Mouse (Mus musculus) CH12F3 (cell line): ENCODE measurements at regions not wholly inside any gene's neighbourhood (a gene's known extent, or its start where the extent isn't known, plus 50 kb on each side); places are given as distances from the start of the nearest gene placed in this dataset.
"Not testable (repeated sequence)": the region's sequence is repeated elsewhere in the genome, so short reads cannot be mapped to it uniquely, and the experiment has no call there.

Source experiments
- in situ Hi-C: fragments of 300-500 bp; cut with MboI; formaldehyde crosslinking; loops from 2 replicates; pipeline ENCODE4 v1.14.3; 2020; ENCODE audit warnings: low sequenced_read_pairs

GRCm38 (mm10) chr12:39621266-39621665, 416.6 kb downstream of the Arl4a start:
- in situ Hi-C loops, result no loop called here

GRCm38 (mm10) chr12:39605289-39605688, 432.5 kb downstream of the Arl4a start:
- in situ Hi-C loops, result no loop called here

DNA sequence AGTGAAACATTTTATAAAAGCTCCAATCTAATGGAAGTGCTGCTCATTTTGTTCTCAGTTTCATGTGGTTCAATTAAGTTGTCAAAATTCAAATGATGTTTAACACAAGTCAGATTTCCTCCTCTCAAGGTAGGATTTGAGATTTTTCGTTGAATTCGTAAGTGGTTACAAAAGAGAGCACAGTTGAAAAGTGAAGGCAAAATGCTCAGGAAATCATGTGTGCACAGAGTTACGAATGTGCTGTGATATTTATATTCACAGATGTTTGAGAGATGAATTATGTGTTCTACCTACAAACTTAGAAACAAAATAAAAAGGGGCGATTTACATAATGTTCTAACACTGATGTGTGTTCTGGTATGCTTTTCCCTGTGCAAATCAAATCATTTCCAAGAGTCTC, 433.1 kb downstream of the Arl4a start:
- in situ Hi-C loops, result no loop called here

- in situ Hi-C loops, result no loop called here
Measured at GRCm38 (mm10) chr12:39594726-39595125, 443.1 kb downstream of the Arl4a start.

GRCm38 (mm10) chr12:39593781-39594180, 444.0 kb downstream of the Arl4a start:
- in situ Hi-C loops, result not testable (repeated sequence)

- in situ Hi-C loops, result no loop called here
Measured at GRCm38 (mm10) chr12:39587204-39587909, 450.5 kb downstream of the Arl4a start.

DNA sequence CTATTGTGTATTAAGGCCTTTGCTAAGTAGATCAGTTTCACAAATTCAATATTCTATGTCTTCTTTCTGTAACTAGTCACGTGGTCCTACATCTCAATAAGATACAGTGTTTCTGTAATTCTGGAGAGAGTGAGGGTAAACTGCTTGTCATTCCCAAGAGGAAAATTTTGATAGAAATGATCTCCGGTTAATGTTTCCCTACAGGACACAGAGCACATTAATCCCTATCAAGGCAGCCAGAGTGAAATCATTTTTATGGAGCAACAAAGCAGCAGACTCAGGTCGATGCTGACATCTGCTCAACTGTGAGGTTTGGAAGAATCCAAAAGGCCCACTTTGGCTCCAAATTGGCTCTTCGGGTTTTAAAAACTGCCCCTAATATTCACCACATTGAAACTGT, 451.7 kb downstream of the Arl4a start:
- in situ Hi-C loops, result no loop called here

DNA sequence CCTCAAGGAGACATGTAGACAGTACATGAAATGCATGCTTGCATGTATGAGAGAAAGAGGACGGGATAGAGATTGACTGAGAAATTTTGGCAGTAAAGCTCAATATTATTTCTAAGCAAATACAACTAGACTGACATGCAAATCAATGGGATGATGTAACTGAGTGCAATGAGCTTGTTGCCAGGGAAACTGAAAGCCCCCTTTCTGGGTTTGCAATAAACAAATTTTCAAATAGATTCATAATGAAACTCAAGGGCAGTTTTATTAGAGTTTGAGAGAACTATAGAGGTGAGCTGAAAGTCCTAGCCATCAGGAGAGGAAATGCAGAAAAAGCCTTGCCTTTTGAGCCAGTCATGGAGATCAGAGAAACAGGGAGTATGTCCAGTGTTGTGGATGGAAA, 460.2 kb downstream of the Arl4a start:
- in situ Hi-C loops, result no loop called here

GRCm38 (mm10) chr12:39572802-39573201, 465.0 kb downstream of the Arl4a start:
- in situ Hi-C loops, result no loop called here

- in situ Hi-C loops, result no loop called here
Measured at GRCm38 (mm10) chr12:39572147-39572546, 465.7 kb downstream of the Arl4a start.

DNA sequence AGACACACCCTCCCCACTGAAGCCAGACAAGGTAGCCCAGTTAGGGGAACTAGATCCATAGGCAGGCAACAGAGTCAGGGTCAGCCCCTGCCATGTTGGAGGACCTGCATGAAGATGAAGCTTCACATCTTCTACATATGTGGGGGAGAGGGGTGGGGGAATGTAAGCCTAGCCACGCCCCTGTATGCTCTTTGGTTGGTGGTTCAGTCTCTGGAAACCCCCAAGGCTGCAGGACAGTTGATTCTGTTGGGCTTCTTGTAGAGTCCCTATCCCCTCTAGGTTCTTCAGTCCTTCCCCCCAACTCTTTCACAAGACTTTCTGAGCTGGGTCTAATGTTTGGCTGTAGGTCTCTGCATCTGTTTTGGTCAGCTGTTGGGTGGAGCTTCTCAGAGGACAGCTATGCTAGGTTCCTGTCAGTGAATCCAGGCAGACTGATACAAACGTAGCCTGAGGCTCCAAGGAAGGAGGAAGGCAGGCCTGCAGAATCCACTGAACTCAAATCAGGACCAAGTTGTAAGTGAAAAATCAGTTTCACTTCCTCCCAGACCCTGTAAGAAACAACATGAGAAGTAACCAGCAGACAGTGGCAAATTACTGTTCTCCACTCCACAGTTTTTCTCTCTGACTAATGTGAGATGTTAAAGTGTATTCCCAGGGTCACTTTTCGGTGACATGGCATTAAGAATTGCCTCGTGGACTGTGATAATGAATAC, 476.9 kb downstream of the Arl4a start:
- in situ Hi-C loops, result no loop called here

DNA sequence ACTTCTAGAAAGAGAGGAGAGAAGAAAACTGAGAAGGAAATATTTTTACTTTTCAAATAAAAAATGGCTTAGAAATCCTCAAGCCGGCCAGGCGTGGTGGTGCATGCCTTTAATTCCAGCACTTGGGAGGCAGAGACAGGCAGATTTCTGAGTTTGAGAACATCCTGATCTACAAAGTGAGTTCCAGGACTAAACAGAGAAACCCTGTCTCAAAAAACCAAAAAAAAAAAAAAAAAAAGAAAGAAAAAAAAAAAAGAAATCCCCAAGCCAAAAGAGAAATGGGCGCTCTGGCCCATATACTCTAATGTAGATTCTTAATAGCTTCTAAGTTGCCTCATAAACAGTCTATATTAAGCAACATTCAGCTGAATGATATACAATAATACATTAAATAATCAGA, 479.3 kb downstream of the Arl4a start:
- in situ Hi-C loops, result no loop called here

DNA sequence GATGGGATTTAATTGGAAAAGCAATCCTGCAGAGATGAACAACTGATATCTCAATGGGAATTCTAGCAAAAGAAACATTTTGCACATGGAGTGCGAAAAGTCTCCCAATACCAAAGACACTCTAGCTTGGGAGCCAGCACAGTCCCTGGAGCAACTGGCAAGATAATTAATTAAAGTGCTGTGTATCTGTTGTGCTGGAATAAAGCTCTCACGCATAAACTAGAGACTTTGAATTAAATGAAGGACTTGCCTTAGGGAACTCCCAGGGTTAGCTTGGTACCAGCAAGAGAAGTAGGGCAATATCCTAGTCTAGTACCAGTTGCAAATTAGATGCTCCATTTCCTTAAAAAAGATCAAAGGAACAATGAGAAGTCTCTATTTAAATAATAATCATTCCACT, 501.5 kb downstream of the Arl4a start:
- in situ Hi-C loops, result no loop called here

DNA sequence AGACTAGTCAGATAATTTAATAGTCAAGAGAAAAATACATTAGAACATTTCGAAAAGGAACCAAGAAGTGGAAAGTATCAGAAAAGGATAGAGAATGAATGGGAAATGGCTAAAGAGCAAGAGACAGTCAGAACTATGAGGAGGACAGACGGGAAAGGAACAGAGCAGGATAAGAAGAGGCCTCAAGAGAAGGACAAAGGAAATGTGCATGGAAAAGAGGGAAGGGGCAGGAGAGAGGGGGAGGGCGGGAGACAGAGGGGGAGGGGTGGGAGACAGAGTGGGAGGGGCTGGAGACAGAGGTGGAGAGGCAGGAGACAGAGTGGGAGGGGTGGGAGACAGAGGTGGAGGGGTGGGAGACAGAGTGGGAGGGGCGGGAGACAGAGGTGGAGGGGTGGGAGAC, 509.7 kb downstream of the Arl4a start:
- in situ Hi-C loops, result no loop called here

GRCm38 (mm10) chr12:39527216-39527600, 510.6 kb downstream of the Arl4a start:
- in situ Hi-C loops, result no loop called here

GRCm38 (mm10) chr12:39526535-39527215, 511.1 kb downstream of the Arl4a start:
- in situ Hi-C loops, result no loop called here

GRCm38 (mm10) chr12:39515690-39516089, 522.1 kb downstream of the Arl4a start:
- in situ Hi-C loops, result loop anchor here (10.0 to 25.0 kb wide), 2 partner anchors 519 to 647 kb away; partner anchors contain the start of gene Arl4a

DNA sequence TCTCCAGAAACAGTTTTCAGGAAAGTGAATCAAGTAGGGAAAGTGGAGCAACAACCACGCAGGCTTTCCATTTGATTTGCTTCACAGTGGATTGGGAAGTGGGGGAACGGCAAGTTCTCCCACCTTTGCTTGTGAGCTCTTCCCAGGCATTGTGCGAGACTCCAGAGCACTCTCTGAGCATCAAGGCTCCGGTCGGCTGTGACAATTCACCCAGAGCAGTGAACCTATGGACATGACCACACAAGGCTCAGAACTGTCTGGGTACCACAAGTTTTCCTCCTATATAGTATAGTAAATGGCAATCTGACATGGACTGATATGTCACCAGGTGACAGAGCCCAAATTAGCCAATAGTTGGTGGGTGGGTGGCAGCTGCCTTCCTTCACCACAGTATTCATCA, 527.0 kb downstream of the Arl4a start:
- in situ Hi-C loops, result loop anchor here (10.0 to 25.0 kb wide), 2 partner anchors 524 to 651 kb away; partner anchors contain the start of gene Arl4a

GRCm38 (mm10) chr12:39510073-39510812, 527.6 kb downstream of the Arl4a start:
- in situ Hi-C loops, result loop anchor here (10.0 to 25.0 kb wide), 2 partner anchors 525 to 652 kb away; partner anchors contain the start of gene Arl4a

DNA sequence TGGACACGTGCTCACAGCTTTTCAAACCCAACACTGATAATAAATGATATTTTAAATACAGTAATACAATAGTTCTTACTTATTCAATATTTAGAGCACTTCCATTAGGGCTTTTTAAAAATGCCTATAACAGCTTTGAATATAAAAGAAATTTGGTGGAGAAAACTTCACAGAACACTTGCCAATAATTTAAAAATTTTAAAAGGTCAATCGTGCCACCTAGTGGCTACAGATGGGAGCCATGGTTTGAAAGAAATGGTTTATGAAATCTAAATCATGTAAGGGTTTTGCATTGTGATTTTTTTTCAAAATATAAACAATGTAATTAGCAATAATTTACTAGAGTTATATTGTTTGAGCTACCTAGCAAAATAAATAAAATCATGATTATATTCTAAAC, 541.6 kb downstream of the Arl4a start:
- in situ Hi-C loops, result loop anchor here (25.0 kb wide), 2 partner anchors 1159 to 1359 kb away; no protein-coding TSS in a partner anchor
